Mouse (Mus musculus) intestine, embryonic 16.5 days (tissue): ENCODE data around the gene Hdac7. TPM values are rescaled to one million over a fixed set of nuclear protein-coding genes. Genes with fewer than 3 reads are reported as not detected.

Source experiments
- ATAC-seq: fragments of 200-750 bp; cut with Nextera tagmentation; 2 replicates; pipeline ENCODE4 v1.8.0; 2017; ENCODE audit warnings: moderate TSS enrichment, moderate library complexity
- H3K27ac ChIP-seq: fragments of 300-500 bp; sonication (generic); 2 replicates; pipeline ENCODE4 v1.5.1; 2014; ENCODE audit warnings: mild to moderate bottlenecking, low read length
- H3K27me3 ChIP-seq: fragments of 300-500 bp; sonication (generic); replicated peaks from 2 replicates; pipeline ENCODE4 v1.6.1; 2014; ENCODE audit warnings: low read length, control low read depth, mixed read lengths; ENCODE audit not compliant: control insufficient read depth, insufficient read depth
- H3K36me3 ChIP-seq: fragments of 300-500 bp; sonication (generic); 2 replicates; pipeline ENCODE4 v1.6.1; 2014; ENCODE audit warnings: low read length, control low read depth; ENCODE audit not compliant: control insufficient read depth, insufficient read depth
- H3K4me1 ChIP-seq: fragments of 300-500 bp; sonication (generic); 2 replicates; pipeline ENCODE4 v1.6.1; 2014; ENCODE audit warnings: low read length, control low read depth, mixed read lengths; ENCODE audit not compliant: control insufficient read depth, insufficient read depth
- H3K4me2 ChIP-seq: fragments of 300-500 bp; sonication (generic); 2 replicates; pipeline ENCODE4 v1.6.1; 2014; ENCODE audit warnings: low read depth, low read length, control low read depth
- H3K4me3 ChIP-seq: fragments of 300-500 bp; sonication (generic); 2 replicates; pipeline ENCODE4 v1.5.1; 2014; ENCODE audit warnings: mild to moderate bottlenecking, low read length
- H3K9ac ChIP-seq: fragments of 300-500 bp; sonication (generic); 2 replicates; pipeline ENCODE4 v1.6.1; 2014; ENCODE audit warnings: low read depth, low read length
- H3K9me3 ChIP-seq: fragments of 300-500 bp; sonication (generic); 2 replicates; pipeline ENCODE4 v1.6.1; 2016; ENCODE audit warnings: low read length, control low read depth; ENCODE audit not compliant: control insufficient read depth
- WGBS: fragments of 180-500 bp; shearing (Covaris S2); extraction: QIAGEN DNeasy Blood & Tissue Kit; methylation state at CpG from one replicate; pipeline ENCODE4 v1.1.7; 2014; 5-methylcytosine and 5-hydroxymethylcytosine counted together
- polyA plus RNA-seq: library from polyadenylated mRNA; unstranded; fragments of >200 nt; fragmentation: Nextera tagmentation; extraction: Ambion mirVana; gene quantifications from 2 replicates; pipeline ENCODE4 v1.2.1, GENCODE M21; 2015

Gene Hdac7
- 15.8 and 18.2 TPM in 2 replicates for polyA plus RNA-seq

GRCm38 (mm10) chr15:97844037-97845034 is at the start of gene Hdac7:
TSS of gene Hdac7 (minus strand) at chr15:97844502.
- no peak within 1 kb of the TSS for H3K4me2 ChIP-seq
- H3K27me3 ChIP-seq = no peaks in the 10 kb centered on the region
- ATAC-seq = no peak
- no peak within 1 kb of the TSS for H3K9ac ChIP-seq
- no peak within 1 kb of the TSS for H3K4me3 ChIP-seq
- no peak within 1 kb of the TSS for H3K27ac ChIP-seq
- H3K4me1 ChIP-seq = peaks cover 15% of the 10 kb centered on the region
- no peaks in the 10 kb centered on the region for H3K9me3 ChIP-seq
- WGBS = 71% methylated on average over 19 of the region's 19 CpGs
- no peaks in the 10 kb centered on the region for H3K36me3 ChIP-seq

GRCm38 (mm10) chr15:97892506-97892905 is 48.2 kb upstream of the Hdac7 start:
- ATAC-seq = no peak
- Histone ChIP-seq H3K27ac (no peak overlapping the region), H3K27me3 (no peaks in the 10 kb centered on the region), H3K36me3 (no peaks in the 10 kb centered on the region), H3K9me3 (no peaks in the 10 kb centered on the region), H3K4me1 (0 out of 2 replicates have a peak, but pooled peaks cover 10% of the 10 kb centered on the region), H3K9ac (no peak overlapping the region), H3K4me3 (no peak overlapping the region), H3K4me2 (no peak overlapping the region)
- 41% methylated on average over 8 of the region's 8 CpGs for WGBS

- no peaks in the 10 kb centered on the region for H3K9me3 ChIP-seq
- H3K4me3 ChIP-seq = no peak overlapping the region
- no peak overlapping the region for H3K4me2 ChIP-seq
- H3K27ac ChIP-seq = no peak overlapping the region
- no peaks in the 10 kb centered on the region for H3K36me3 ChIP-seq
- H3K9ac ChIP-seq = no peak overlapping the region
- H3K27me3 ChIP-seq = no peaks in the 10 kb centered on the region
- no peak for ATAC-seq
- whole genome bisulfite sequencing = 87% methylated on average over 10 of the region's 10 CpGs
- 0 out of 2 replicates have a peak, but pooled peaks cover 5% of the 10 kb centered on the region for H3K4me1 ChIP-seq
Measured at GRCm38 (mm10) chr15:97890450-97890849, 46.1 kb upstream of the Hdac7 start.

GRCm38 (mm10) chr15:97890017-97890416 is 45.7 kb upstream of the Hdac7 start:
- no peak overlapping the region for H3K27ac ChIP-seq

GRCm38 (mm10) chr15:97887541-97888016 is 43.3 kb upstream of the Hdac7 start:
- H3K9ac ChIP-seq = no peak overlapping the region
- no peaks in the 10 kb centered on the region for H3K36me3 ChIP-seq
- no peak overlapping the region for H3K27ac ChIP-seq
- H3K4me2 ChIP-seq = no peak overlapping the region
- no peak overlapping the region for H3K4me3 ChIP-seq
- H3K27me3 ChIP-seq = no peaks in the 10 kb centered on the region
- 85% methylated on average over 10 of the region's 10 CpGs for WGBS
- no peaks in the 10 kb centered on the region for H3K9me3 ChIP-seq
- 0 out of 2 replicates have a peak, but pooled peaks cover 5% of the 10 kb centered on the region for H3K4me1 ChIP-seq
- ATAC-seq = no peak

More at GRCm38 (mm10) chr15:97890017-97890416, 45.7 kb upstream of the Hdac7 start:
- ATAC-seq = no peak
- Histone ChIP-seq H3K27me3 (no peaks in the 10 kb centered on the region), H3K36me3 (no peaks in the 10 kb centered on the region), H3K4me3 (no peak overlapping the region), H3K4me2 (no peak overlapping the region), H3K9ac (no peak overlapping the region), H3K9me3 (no peaks in the 10 kb centered on the region), H3K4me1 (0 out of 2 replicates have a peak, but pooled peaks cover 5% of the 10 kb centered on the region)
- 59% methylated on average over 11 of the region's 11 CpGs for WGBS

- H3K9ac ChIP-seq = no peak overlapping the region
- H3K36me3 ChIP-seq = no peaks in the 10 kb centered on the region
- no peaks in the 10 kb centered on the region for H3K27me3 ChIP-seq
- H3K9me3 ChIP-seq = no peaks in the 10 kb centered on the region
- no peaks in the 10 kb centered on the region for H3K4me1 ChIP-seq
- WGBS = 89% methylated on average over 8 of the region's 8 CpGs
- no peak for ATAC-seq
- H3K4me2 ChIP-seq = no peak overlapping the region
- no peak overlapping the region for H3K27ac ChIP-seq
- H3K4me3 ChIP-seq = no peak overlapping the region
Measured at GRCm38 (mm10) chr15:97881423-97881822, 37.1 kb upstream of the Hdac7 start.

- no peaks in the 10 kb centered on the region for H3K9me3 ChIP-seq
- 71% methylated on average over 9 of the region's 9 CpGs for WGBS
- H3K4me1 ChIP-seq = no peaks in the 10 kb centered on the region
- H3K4me3 ChIP-seq = no peak overlapping the region
- no peak for ATAC-seq
- H3K4me2 ChIP-seq = no peak overlapping the region
- no peaks in the 10 kb centered on the region for H3K27me3 ChIP-seq
- no peaks in the 10 kb centered on the region for H3K36me3 ChIP-seq
- H3K27ac ChIP-seq = no peak overlapping the region
- no peak overlapping the region for H3K9ac ChIP-seq
Measured at GRCm38 (mm10) chr15:97880441-97880840, 36.1 kb upstream of the Hdac7 start.

- Histone ChIP-seq H3K27ac (no peak overlapping the region), H3K36me3 (no peaks in the 10 kb centered on the region), H3K9ac (no peak overlapping the region), H3K9me3 (no peaks in the 10 kb centered on the region), H3K27me3 (no peaks in the 10 kb centered on the region), H3K4me2 (no peak overlapping the region), H3K4me1 (no peaks in the 10 kb centered on the region), H3K4me3 (no peak overlapping the region)
- no peak for ATAC-seq
- 60% methylated on average over 7 of the region's 7 CpGs for WGBS
Measured at GRCm38 (mm10) chr15:97878696-97879328, 34.5 kb upstream of the Hdac7 start.

GRCm38 (mm10) chr15:97875784-97876183 is 31.5 kb upstream of the Hdac7 start:
- Histone ChIP-seq H3K9me3 (no peaks in the 10 kb centered on the region), H3K36me3 (no peaks in the 10 kb centered on the region), H3K4me2 (no peak overlapping the region), H3K9ac (no peak overlapping the region), H3K27me3 (no peaks in the 10 kb centered on the region), H3K27ac (no peak overlapping the region), H3K4me1 (no peaks in the 10 kb centered on the region), H3K4me3 (no peak overlapping the region)
- 81% methylated on average over 8 of the region's 8 CpGs for WGBS
- no peak for ATAC-seq
